Mouse (Mus musculus): Measurements from ENCODE around the gene Katnb1.
A peak's percentile ranks its signal among the peaks of the same experiment; 100 is the strongest.

The Katnb1 gene

GRCm38 (mm10) chr8:95139051-95139365, 58.0 kb downstream of the Katnb1 start:
- DNase-seq (ENCODE audit: low read depth, low spot score), result no peak

- DNase-seq (ENCODE audit: low read depth, low spot score), result no peak
Measured at GRCm38 (mm10) chr8:95140555-95140954, 59.6 kb downstream of the Katnb1 start.

- no peak for DNase-seq (ENCODE audit: low read depth, low spot score)
Measured at GRCm38 (mm10) chr8:95141026-95141425, 60.0 kb downstream of the Katnb1 start.

DNA sequence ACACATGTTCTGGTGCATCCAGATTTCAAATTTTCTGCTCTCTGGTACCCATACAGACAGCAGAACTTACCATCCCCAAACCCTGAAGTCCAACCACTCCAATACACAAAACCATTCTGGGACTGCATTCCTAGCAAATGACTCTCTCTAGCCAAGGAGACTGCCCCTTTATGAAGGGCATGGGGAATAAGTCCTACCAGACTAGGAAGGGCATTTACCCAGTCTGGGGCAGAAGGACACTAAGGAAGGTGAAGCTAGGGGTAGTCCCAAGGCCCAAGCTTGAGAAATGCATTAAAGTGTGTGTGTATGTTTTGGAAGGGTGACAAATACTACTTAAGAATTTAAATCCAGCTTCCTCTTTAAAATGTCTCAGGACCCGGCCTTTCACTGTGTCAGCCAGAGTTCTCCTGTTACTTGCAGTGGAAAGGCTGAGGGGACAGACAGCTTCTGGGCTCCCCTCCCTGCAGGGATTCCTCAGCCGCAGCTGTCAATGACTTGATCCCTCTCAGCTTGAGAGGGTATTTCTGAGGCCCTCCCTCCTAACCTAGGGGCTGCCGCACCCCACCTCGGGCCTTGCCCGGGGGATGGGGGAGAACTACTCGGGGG, 60.6 kb downstream of the Katnb1 start:
- DNase-seq (ENCODE audit: low read depth, low spot score), result no peak

DNA sequence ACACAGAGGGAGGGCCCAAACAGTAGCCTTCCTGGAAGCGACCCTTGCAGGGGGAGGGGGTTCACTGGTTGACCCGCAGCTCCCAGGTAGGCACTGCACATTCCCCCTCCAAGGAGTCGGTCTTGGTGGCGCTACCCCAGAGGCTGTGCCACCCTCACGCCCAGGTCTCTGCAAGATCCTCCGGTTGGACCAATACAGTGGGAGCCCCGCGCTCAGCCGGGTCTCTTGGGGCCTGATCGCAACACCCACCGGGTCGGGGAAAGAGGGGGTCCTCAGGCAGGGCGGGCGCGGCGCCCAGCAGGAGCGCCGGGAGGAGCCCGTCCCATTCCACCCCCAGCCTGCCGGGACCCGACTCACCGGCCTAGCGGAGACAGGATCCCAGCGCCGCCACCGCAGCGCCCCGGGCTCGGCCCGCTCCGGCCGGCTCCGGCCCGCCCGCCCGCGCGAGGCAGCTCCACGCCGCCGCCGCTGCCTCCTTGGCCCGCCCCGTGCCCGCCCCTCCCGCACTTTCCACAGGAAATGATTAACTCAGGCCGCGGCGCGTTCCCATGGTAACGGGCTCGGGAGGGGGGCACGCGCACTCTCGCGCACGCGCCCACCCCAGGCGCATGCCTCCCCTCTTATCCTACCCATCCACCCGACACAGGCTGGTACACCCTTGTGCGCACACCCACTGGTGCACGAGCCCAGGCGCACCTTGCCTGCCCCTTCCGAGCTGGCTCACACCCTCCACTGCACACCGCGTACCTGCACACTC, 61.3 kb downstream of the Katnb1 start:
- DNase-seq (ENCODE audit: low read depth, low spot score), result peak; percentile 62

DNA sequence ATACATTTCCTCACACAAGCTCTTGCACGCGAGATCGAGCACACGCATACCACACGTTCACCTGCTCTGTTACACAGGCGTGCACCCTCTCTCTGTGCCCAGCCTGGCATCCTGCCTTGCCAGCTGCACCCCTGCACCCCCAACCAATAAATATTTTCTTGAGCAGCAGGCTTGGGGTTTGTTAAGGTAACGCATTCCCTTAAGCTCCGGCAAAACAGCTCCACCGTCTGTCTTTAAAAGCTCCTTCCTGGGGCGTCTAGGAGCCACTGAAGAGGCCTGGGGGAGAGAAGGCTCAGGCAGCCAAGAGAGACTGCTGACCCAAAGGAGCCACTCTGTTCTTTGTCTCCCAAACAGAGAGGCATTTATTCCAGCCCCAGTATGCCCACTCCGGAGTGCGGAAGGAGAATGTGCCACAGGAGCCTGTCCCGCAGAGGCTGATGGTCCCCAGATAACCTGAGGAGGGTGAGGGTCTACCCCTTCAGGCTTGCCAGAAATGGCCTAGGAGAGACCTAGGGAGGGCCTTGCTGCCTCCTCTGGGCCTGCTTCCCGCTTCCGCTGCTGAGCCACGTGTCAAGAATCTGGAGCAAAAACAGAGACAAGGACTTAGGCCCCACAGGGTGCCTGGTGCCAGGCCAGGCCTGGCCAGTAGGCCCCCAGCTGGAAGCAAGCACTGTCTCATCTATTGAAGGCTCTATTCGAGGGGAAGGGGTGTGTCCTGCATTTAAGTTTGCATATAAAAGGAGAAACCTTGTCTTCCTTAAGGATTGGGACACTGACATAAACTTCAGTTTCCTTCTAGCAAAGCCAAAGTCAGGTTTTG, 62.2 kb downstream of the Katnb1 start:
- DNase-seq (ENCODE audit: low read depth, low spot score), result no peak

DNA sequence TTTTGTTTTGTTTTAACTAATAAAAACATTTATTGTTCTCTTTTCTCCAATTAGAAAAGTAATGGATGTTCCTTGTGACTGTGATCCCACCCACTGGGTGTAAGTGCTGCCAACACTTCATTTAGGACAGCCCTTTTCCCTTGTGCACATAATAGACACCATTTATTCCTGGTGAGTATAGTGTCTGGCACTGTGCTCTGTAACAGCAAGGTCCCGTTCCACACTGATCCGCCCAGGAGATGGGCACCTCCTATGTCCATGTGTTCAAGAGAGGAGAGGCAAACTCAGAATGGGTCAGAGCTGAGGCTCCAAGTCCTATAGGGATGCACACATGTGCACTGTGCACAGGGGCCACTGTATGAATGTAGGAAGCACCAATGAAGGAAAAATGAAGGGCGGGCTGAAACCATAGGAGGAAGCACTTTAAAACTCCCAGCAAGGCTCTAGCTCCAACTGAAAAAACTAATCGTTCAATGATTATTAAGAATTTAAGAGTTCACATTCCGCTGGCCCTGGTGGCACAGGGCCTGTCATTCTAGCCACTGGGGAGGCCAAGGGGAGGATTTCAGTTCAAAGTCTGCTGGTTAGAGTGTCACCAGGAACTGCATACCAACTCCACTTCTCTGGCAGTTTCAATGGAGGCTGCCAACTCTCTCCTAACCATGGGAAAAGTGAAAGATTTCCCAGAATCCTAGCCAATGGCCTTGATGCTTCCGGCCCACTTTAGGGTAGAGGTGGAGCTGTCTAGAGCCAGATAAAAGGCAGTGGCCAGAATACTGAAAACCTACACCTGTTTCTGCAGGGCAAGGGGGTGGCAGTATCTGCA, 63.0 kb downstream of the Katnb1 start:
- no peak for DNase-seq (ENCODE audit: low read depth, low spot score)

DNA sequence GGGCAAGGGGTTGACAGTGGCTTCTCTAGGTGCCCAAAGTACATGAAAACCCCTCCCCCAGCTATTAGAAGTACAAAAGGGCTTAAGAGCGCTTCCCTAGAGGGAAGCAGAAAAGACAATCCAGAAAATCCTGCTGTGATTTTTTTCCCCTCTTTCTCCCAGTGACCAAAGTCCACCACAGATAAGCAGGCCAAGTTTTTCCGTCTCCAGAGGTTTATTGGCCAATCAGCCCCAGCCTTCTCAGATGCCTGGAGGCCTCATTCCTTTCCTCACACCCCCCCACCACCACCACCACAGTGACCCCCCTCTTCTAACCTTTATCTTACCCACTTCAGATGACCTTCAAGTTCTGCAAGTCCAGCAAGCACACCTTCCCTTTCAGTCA, 63.6 kb downstream of the Katnb1 start:
- no peak for DNase-seq (ENCODE audit: low read depth, low spot score)

DNA sequence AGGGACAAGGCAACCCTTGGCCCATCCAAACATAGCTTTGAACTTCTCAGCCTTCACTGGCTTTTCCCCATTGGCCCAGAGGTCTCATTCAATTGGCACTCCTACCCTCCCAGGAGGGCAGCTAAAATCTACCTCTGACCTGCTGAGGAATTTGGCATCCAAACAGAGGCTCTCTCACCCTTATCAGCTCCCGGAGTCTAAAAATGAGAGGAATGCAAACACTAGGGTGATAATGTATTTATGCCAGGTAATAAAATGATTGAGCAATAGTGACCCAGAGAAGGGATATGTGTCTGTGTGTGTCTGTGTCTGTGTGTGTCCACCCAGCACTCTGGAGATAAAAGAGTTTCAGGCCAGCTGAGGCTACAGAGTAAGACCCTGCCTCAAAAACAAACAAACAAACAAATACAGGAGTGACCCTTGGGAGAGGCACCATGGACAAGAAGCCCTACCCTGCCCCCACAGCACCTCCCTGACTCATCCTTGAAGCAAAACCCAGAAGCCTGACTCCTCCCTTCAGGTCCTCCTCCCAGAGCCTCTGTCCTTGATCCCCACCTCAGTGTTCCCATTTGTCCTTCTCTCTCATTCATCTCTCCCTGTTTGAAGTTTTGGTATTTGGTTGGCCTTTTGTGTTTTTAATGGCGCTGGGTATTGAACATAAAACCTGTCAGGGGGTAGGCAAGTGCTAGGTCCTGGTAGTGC, 65.2 kb downstream of the Katnb1 start:
- no peak for DNase-seq (ENCODE audit: low read depth, low spot score)

GRCm38 (mm10) chr8:95146846-95147245, 65.9 kb downstream of the Katnb1 start:
- DNase-seq (ENCODE audit: low read depth, low spot score), result no peak

GRCm38 (mm10) chr8:95149426-95149825, 68.4 kb downstream of the Katnb1 start:
- DNase-seq (ENCODE audit: low read depth, low spot score), result no peak

GRCm38 (mm10) chr8:95150608-95151007, 69.6 kb downstream of the Katnb1 start:
- no peak for DNase-seq (ENCODE audit: low read depth, low spot score)

Data from CD4-positive helper T cell, adult 2 months (primary cell).